Mouse (Mus musculus) kidney, postnatal 4 days (tissue): ENCODE measurements around the gene Gm8257.
"Not testable (repeated sequence)": the region's sequence is repeated elsewhere in the genome, so short reads cannot be mapped to it uniquely, and the experiment has no call there.

Experiments used
- DNase-seq, 2 experiments: peaks; one replicate each; pipeline ENCODE4 v3.0.0; 2021; ENCODE audit warnings: mixed read lengths in 2 of 2

The Gm8257 gene

DNA sequence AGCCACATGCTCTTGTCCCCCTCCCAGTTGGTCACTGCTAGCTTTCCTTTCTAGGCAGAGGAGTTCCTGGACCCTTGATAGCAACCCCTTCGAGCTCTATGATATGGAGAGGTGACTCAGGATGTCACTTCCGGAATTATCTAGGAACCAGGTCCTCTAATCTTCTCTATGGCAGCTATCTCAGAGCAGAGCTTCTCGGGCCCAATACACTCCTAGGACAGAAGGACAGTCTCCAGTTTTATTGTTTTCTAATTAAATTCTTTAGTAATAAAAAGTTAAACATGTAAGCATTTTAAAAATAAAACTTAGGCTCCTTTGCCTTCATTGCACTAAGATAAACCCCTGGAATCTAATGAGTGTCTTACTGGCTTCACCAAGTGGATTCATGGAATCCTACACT lies at the start of gene Gm8257:
Gm8257 (minus strand) TSS at position 101 of the 400 bp plus-strand sequence.
- not testable (repeated sequence) for DNase-seq

GRCm38 (mm10) chr14:44750240-44750639 lies 44.0 kb upstream of the Gm8257 start, which contains the start of gene Gm8267:
Gm8267 (minus strand) TSS chr14:44750340.
- no peak for DNase-seq

DNA sequence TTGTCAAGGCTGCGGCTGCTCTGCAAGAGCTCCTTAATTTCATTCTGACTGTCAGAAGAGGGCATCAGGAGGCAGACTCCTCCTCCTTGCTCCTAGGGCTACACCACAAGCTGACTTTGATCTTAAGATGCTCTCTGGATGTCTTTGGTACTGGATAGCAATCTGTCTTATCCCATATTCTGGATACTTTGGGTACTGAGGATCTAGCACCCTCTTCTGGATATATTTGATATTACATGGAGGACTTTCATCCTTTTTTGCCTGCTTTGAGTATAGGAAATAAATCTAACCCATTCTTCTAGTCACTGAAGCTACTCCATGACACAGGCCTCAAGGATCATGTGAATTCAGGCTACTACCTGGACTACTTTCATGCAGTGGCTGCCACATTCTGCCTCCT lies 36.5 kb upstream of the Gm8257 start:
- DNase-seq, result not testable (repeated sequence)

DNA sequence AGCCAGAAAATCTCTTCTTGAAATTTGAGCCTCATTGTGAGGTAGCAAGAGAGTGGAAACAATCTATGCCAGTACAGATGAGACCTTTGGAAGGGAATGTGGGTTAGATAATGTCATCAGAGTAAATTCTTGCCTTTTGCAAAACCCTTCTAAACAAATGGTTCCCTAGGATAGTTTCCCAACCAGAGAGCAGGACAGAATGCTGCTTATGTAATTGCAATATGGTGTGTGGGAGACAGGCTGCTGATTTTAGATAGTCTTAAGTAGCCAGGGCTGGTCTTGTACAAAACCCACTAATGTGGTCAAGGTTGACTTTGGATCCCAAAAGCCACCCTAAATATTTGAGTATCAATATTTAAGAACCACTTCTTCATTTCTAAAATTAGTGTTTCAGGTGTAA lies 24.5 kb upstream of the Gm8257 start:
- not testable (repeated sequence) for DNase-seq

GRCm38 (mm10) chr14:44627737-44628136 lies 78.5 kb downstream of the Gm8257 start, which contains the start of gene Gm5624:
Gm5624 (minus strand) TSS chr14:44627938.
- DNase-seq, result not testable (repeated sequence)
